Comparison of ENCODE assay signal across 12 mouse cellular contexts in genomic region chr13:97409891-97410525, GRCm38 (mm10).
DNase-seq lines count a peak whose midpoint lies in the region; ATAC-seq lines count a peak whose summit lies in the region.
"Had no signal": no experiment of that assay in that cellular context is flagged by ENCODE, and none has a peak within 500 bp of the region (broad histone marks: within the 10 kb centered on the region; RNA-seq: fewer than 3 reads in every experiment).

No protein-coding gene starts in this region.

- H3K27ac ChIP-seq in forebrain, embryonic 12.5 days = peak overlapping the region; percentile 70
- no peak overlapping the region; the same call in 1 of the 2 replicates for H3K27ac ChIP-seq in forebrain, embryonic 10.5 days
- peak overlapping the region; percentile 77 for H3K27ac ChIP-seq in midbrain, embryonic 13.5 days
- no peak overlapping the region; the same call in 1 of the 2 replicates for H3K27ac ChIP-seq in midbrain, embryonic 10.5 days (replicated peaks)
- peak overlapping the region; percentile 56 for H3K27ac ChIP-seq in limb, embryonic 10.5 days

- WGBS in forebrain, embryonic 12.5 days = 50% methylated on average over 6 of the region's 6 CpGs
- WGBS in forebrain, embryonic 10.5 days = 77% methylated on average over 6 of the region's 6 CpGs
- WGBS in midbrain, embryonic 13.5 days = 38% methylated on average over 6 of the region's 6 CpGs
- WGBS in midbrain, embryonic 10.5 days = 77% methylated on average over 6 of the region's 6 CpGs
- WGBS in limb, embryonic 10.5 days = 75% methylated on average over 6 of the region's 6 CpGs

- H3K4me2 ChIP-seq in forebrain, embryonic 12.5 days = no peak overlapping the region
- no peak overlapping the region for H3K4me2 ChIP-seq in midbrain, embryonic 13.5 days (replicated peaks)

- no peaks in the 10 kb centered on the region for H3K36me3 ChIP-seq in forebrain, embryonic 12.5 days (replicated peaks)
- H3K36me3 ChIP-seq in forebrain, embryonic 10.5 days (replicated peaks) = no peaks in the 10 kb centered on the region
- no peaks in the 10 kb centered on the region for H3K36me3 ChIP-seq in midbrain, embryonic 13.5 days
- H3K36me3 ChIP-seq in midbrain, embryonic 10.5 days = no peaks in the 10 kb centered on the region
- no peaks in the 10 kb centered on the region for H3K36me3 ChIP-seq in limb, embryonic 10.5 days

- H3K4me3 ChIP-seq in forebrain, embryonic 12.5 days (replicated peaks) = no peak overlapping the region
- H3K4me3 ChIP-seq in forebrain, embryonic 10.5 days = no peak overlapping the region
- no peak overlapping the region for H3K4me3 ChIP-seq in midbrain, embryonic 13.5 days (replicated peaks)
- no peak overlapping the region for H3K4me3 ChIP-seq in midbrain, embryonic 10.5 days
- H3K4me3 ChIP-seq in limb, embryonic 10.5 days = no peak overlapping the region

- ATAC-seq in forebrain, embryonic 12.5 days (ENCODE audit: low FRiP score) = peak; percentile 50
- ATAC-seq in midbrain, embryonic 13.5 days = peak; percentile 67
- ATAC-seq: intestine, embryonic 16.5 days; lung, postnatal 0 days had no signal

- no peak overlapping the region for H3K9ac ChIP-seq in forebrain, embryonic 12.5 days
- no peak overlapping the region for H3K9ac ChIP-seq in midbrain, embryonic 13.5 days (replicated peaks)

- no peaks in the 10 kb centered on the region for H3K9me3 ChIP-seq in forebrain, embryonic 12.5 days
- peaks cover 3% of the 10 kb centered on the region; the same call in 1 of the 2 replicates for H3K9me3 ChIP-seq in forebrain, embryonic 10.5 days
- H3K9me3 ChIP-seq in midbrain, embryonic 13.5 days = no peaks in the 10 kb centered on the region
- H3K9me3 ChIP-seq in midbrain, embryonic 10.5 days (replicated peaks) = 0 out of 2 replicates have a peak, but pooled peaks cover 3% of the 10 kb centered on the region
- no peaks in the 10 kb centered on the region for H3K9me3 ChIP-seq in limb, embryonic 10.5 days (replicated peaks)

- peaks cover 40% of the 10 kb centered on the region for H3K4me1 ChIP-seq in forebrain, embryonic 12.5 days
- H3K4me1 ChIP-seq in forebrain, embryonic 10.5 days = peaks cover 42% of the 10 kb centered on the region
- H3K4me1 ChIP-seq in midbrain, embryonic 13.5 days (replicated peaks) = peaks cover 47% of the 10 kb centered on the region
- peaks cover 33% of the 10 kb centered on the region for H3K4me1 ChIP-seq in midbrain, embryonic 10.5 days
- H3K4me1 ChIP-seq in limb, embryonic 10.5 days = peaks cover 38% of the 10 kb centered on the region

- H3K27me3 ChIP-seq in forebrain, embryonic 12.5 days = no peaks in the 10 kb centered on the region
- H3K27me3 ChIP-seq in forebrain, embryonic 10.5 days (ENCODE audit: poor library complexity, severe bottlenecking) = peaks cover 5% of the 10 kb centered on the region; the same call in 1 of the 2 replicates
- H3K27me3 ChIP-seq in midbrain, embryonic 13.5 days = no peaks in the 10 kb centered on the region
- no peaks in the 10 kb centered on the region; the same call in 1 of the 2 replicates for H3K27me3 ChIP-seq in midbrain, embryonic 10.5 days (ENCODE audit: low read depth, poor library complexity, severe bottlenecking)
- H3K27me3 ChIP-seq in limb, embryonic 10.5 days (ENCODE audit: low read depth, poor library complexity, severe bottlenecking) = peaks cover 16% of the 10 kb centered on the region; the same call in 1 of the 2 replicates

- no peak for DNase-seq in forebrain, embryonic 10.5 days (ENCODE audit: extremely low spot score, low spot score)
- DNase-seq in midbrain, embryonic 10.5 days (ENCODE audit: low spot score) = no peak
- DNase-seq in limb, embryonic 10.5 days (ENCODE audit: low spot score) = no peak
- no peak for DNase-seq in frontal cortex, postnatal 36 days (ENCODE audit: low spot score in 2 of 2)
- DNase-seq in ovary, postnatal 14 days (ENCODE audit: low spot score) = no peak
- no peak for DNase-seq in left cerebral cortex, adult 18-20 months (ENCODE audit: low spot score in 2 of 2)
- DNase-seq: adrenal gland, postnatal 25 days; kidney, postnatal 14 days had no signal

Comparison
In these comparisons a context has a peak if more than half of its experiments do, and no peak if none do; other contexts are left out.
1. H3K27ac ChIP-seq: peak in forebrain, embryonic 12.5 days (single experiment), midbrain, embryonic 13.5 days (single experiment) and limb, embryonic 10.5 days (single experiment); none in forebrain, embryonic 10.5 days (single experiment) and midbrain, embryonic 10.5 days (single experiment).